Mouse (Mus musculus): Measurements from ENCODE around the gene Larp1b. TPM values are rescaled to one million over a fixed set of nuclear protein-coding genes. Genes with fewer than 3 reads are reported as not detected.

Gene Larp1b
- total and polyA plus RNA-seq, 2 experiments from 2014 or later = 20.7 to 35.4 TPM

DNA sequence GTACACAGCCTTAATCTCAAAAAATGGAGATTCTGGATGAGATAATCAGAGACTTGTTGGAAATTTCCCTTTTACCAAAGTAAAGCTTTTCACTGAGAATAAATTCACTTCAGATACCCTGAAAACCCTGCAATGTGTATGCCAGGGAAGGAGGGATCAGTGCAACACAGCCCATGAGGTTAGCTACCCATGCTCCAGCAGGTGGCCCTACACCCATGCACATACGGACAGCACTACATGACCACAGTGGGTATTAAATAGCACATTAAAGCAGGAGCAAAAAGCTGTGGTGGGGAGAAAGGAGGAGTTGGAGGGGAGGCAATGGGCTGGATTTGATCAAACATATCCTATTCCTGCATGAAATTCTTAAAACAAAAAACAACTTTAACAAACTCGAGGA lies 120.9 kb downstream of the Larp1b start:
- Histone ChIP-seq H3K4me1 (ENCODE audit: control insufficient read depth, insufficient read depth) (peaks cover 18% of the 10 kb centered on the region), H3K27me3 (ENCODE audit: control insufficient read depth, insufficient read depth, low read length) (no peaks in the 10 kb centered on the region), H3K9me3 (replicated peaks; ENCODE audit: control insufficient read depth, low read length) (no peaks in the 10 kb centered on the region), H3K27ac (ENCODE audit: low read depth) (no peak overlapping the region), H3K36me3 (replicated peaks; ENCODE audit: control insufficient read depth, insufficient read depth, low read length) (peaks cover 42% of the 10 kb centered on the region), H3K9ac (replicated peaks; ENCODE audit: low read depth, low read length) (no peak overlapping the region), H3K4me2 (ENCODE audit: low read depth, low read length) (no peak overlapping the region), H3K4me3 (ENCODE audit: low read depth, low read length) (no peak overlapping the region)
- WGBS = 64% methylated on average over 2 of the region's 2 CpGs
- TF ChIP-seq CTCF (IDR thresholded peaks at IDR 0.05; ENCODE audit: low read depth) (peak; percentile 57), EP300 (IDR thresholded peaks at IDR 0.05; ENCODE audit: low read depth) (no peak)
- ATAC-seq (ENCODE audit: insufficient read depth, low read depth) = peak; percentile 76; the same call in 1 of the 2 replicates
- peak; percentile 26 for DNase-seq (ENCODE audit: low spot score)

GRCm38 (mm10) chr3:41075376-41075775 lies 125.7 kb downstream of the Larp1b start:
- Histone ChIP-seq H3K4me2 (ENCODE audit: low read depth, low read length) (peak overlapping the region; percentile 28; the same call in 1 of the 2 replicates), H3K27me3 (ENCODE audit: control insufficient read depth, insufficient read depth, low read length) (no peaks in the 10 kb centered on the region), H3K9ac (replicated peaks; ENCODE audit: low read depth, low read length) (no peak overlapping the region), H3K4me3 (ENCODE audit: low read depth, low read length) (no peak overlapping the region), H3K9me3 (replicated peaks; ENCODE audit: control insufficient read depth, low read length) (no peaks in the 10 kb centered on the region), H3K4me1 (ENCODE audit: control insufficient read depth, insufficient read depth) (peaks cover 22% of the 10 kb centered on the region), H3K27ac (ENCODE audit: low read depth) (peak overlapping the region; percentile 32), H3K36me3 (replicated peaks; ENCODE audit: control insufficient read depth, insufficient read depth, low read length) (no peaks in the 10 kb centered on the region)
- peak; percentile 70 for ATAC-seq (ENCODE audit: insufficient read depth, low read depth)
- 38% methylated on average over 8 of the region's 8 CpGs for WGBS
- TF ChIP-seq CTCF (IDR thresholded peaks at IDR 0.05; ENCODE audit: low read depth) (no peak), EP300 (IDR thresholded peaks at IDR 0.05; ENCODE audit: low read depth) (0 out of 2 replicates have a peak, but pooled peaks have one; percentile 29)
- peak; percentile 54 for DNase-seq (ENCODE audit: low spot score)

DNA sequence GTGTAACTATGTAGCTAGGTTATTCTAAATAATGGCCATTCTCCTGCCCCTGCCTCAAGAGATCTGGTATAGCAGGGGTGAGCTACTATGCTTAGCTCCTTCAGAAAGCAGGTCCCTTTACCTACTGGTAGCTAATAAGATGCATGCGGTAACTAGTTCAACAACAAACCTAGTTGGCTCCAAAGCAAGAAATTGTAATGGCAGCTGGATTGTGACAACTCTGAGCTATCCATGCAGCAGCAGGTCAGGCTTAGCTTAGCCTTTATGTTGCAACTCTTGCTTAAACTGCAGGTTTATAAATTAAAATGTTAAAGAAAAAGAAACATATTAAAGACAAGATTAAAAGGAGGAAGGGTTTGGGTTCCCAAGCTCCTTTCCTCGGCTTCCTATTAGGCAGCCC lies 129.0 kb downstream of the Larp1b start:
- no peak overlapping the region for H3K9ac ChIP-seq (replicated peaks; ENCODE audit: low read depth, low read length)
- TF ChIP-seq EP300 (IDR thresholded peaks at IDR 0.05; ENCODE audit: low read depth) (no peak), CTCF (IDR thresholded peaks at IDR 0.05; ENCODE audit: low read depth) (no peak)
- H3K4me2 ChIP-seq (ENCODE audit: low read depth, low read length) = no peak overlapping the region
- no peak for DNase-seq (ENCODE audit: low spot score)
- no peaks in the 10 kb centered on the region for H3K36me3 ChIP-seq (replicated peaks; ENCODE audit: control insufficient read depth, insufficient read depth, low read length)
- no peak for ATAC-seq (ENCODE audit: insufficient read depth, low read depth)
- peaks cover 30% of the 10 kb centered on the region for H3K4me1 ChIP-seq (ENCODE audit: control insufficient read depth, insufficient read depth)
- no peak overlapping the region for H3K27ac ChIP-seq (ENCODE audit: low read depth)
- WGBS = 90% methylated on average over 2 of the region's 2 CpGs
- H3K27me3 ChIP-seq (ENCODE audit: control insufficient read depth, insufficient read depth, low read length) = no peaks in the 10 kb centered on the region
- no peak overlapping the region for H3K4me3 ChIP-seq (ENCODE audit: low read depth, low read length)
- H3K9me3 ChIP-seq (replicated peaks; ENCODE audit: control insufficient read depth, low read length) = no peaks in the 10 kb centered on the region

- peak overlapping the region; percentile 42; the same call in 1 of the 2 replicates for H3K9ac ChIP-seq (replicated peaks; ENCODE audit: low read depth, low read length)
Observed at GRCm38 (mm10) chr3:41080724-41081123, 131.1 kb downstream of the Larp1b start.

DNA sequence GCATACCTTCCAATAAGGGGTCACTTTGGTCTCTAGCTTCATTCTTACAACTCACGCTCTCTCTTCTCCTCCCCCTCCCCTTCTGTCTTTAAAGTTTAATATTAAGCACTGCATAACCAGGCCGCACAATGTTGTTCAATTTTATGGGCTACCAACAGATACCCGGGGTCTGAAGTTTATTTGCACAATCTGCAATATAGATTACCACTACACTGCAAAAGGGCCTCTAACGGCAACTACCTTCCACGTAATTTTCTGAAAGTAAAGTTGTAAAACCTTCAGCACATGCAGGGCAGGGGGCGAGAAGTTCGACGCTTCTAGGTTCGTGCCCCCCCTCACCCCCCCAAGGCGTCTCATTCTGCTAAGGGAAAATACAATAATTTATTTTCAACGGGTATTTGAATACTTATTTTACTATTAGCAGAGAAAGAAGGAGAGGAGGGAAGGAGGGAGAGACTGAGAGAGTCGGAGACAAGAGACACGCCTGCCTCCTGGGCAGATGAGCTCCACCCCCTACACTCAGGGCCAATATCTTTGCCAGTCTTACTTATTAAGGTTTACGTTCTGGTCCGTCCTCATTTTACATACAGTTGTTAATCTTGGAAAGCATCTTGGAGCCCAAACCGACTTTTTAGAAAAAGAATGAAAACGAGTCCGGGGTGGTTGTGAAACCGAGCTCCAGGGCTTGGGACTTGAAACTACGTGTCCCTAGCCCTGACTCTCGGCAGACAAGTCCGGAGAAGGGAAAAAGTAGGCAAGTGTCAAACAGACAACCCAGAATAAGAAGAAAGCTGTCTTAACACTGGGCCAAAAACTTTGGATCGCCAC lies 132.1 kb downstream of the Larp1b start:
- peak; percentile 23 for DNase-seq (ENCODE audit: low spot score)

More at GRCm38 (mm10) chr3:41080724-41081123, 131.1 kb downstream of the Larp1b start:
- peak; percentile 20 for DNase-seq (ENCODE audit: low spot score)
- H3K27ac ChIP-seq (ENCODE audit: low read depth) = no peak overlapping the region
- no peaks in the 10 kb centered on the region for H3K36me3 ChIP-seq (replicated peaks; ENCODE audit: control insufficient read depth, insufficient read depth, low read length)
- H3K4me2 ChIP-seq (ENCODE audit: low read depth, low read length) = peak overlapping the region; percentile 78
- no peaks in the 10 kb centered on the region for H3K27me3 ChIP-seq (ENCODE audit: control insufficient read depth, insufficient read depth, low read length)
- no peak for ATAC-seq (ENCODE audit: insufficient read depth, low read depth)
- no peaks in the 10 kb centered on the region for H3K9me3 ChIP-seq (replicated peaks; ENCODE audit: control insufficient read depth, low read length)
- WGBS = 19% methylated on average over 3 of the region's 3 CpGs
- H3K4me1 ChIP-seq (ENCODE audit: control insufficient read depth, insufficient read depth) = peaks cover 26% of the 10 kb centered on the region
- peak overlapping the region; percentile 95 for H3K4me3 ChIP-seq (ENCODE audit: low read depth, low read length)
- TF ChIP-seq CTCF (IDR thresholded peaks at IDR 0.05; ENCODE audit: low read depth) (no peak), EP300 (IDR thresholded peaks at IDR 0.05; ENCODE audit: low read depth) (no peak)

More for the DNA sequence above, 132.1 kb downstream of the Larp1b start:
- Histone ChIP-seq H3K4me3 (ENCODE audit: low read depth, low read length) (peak overlapping the region; percentile 95), H3K4me1 (ENCODE audit: control insufficient read depth, insufficient read depth) (peaks cover 22% of the 10 kb centered on the region), H3K27me3 (ENCODE audit: control insufficient read depth, insufficient read depth, low read length) (no peaks in the 10 kb centered on the region), H3K27ac (ENCODE audit: low read depth) (peak overlapping the region; percentile 96), H3K9me3 (replicated peaks; ENCODE audit: control insufficient read depth, low read length) (no peaks in the 10 kb centered on the region), H3K9ac (replicated peaks; ENCODE audit: low read depth, low read length) (peak overlapping the region; percentile 75), H3K4me2 (ENCODE audit: low read depth, low read length) (peak overlapping the region; percentile 78), H3K36me3 (replicated peaks; ENCODE audit: control insufficient read depth, insufficient read depth, low read length) (no peaks in the 10 kb centered on the region)
- TF ChIP-seq EP300 (IDR thresholded peaks at IDR 0.05; ENCODE audit: low read depth) (no peak), CTCF (IDR thresholded peaks at IDR 0.05; ENCODE audit: low read depth) (no peak)
- WGBS = 3% methylated on average over 23 of the region's 23 CpGs
- no peak for ATAC-seq (ENCODE audit: insufficient read depth, low read depth)

Data from heart, postnatal 0 days (tissue).